Mouse (Mus musculus): ENCODE data around the gene Nav2. TPM values are rescaled to one million over a fixed set of nuclear protein-coding genes. Genes with fewer than 3 reads are reported as not detected.

The Nav2 gene
- polyA plus RNA-seq, 1 experiment from 2014 or later: 8.3 TPM

DNA sequence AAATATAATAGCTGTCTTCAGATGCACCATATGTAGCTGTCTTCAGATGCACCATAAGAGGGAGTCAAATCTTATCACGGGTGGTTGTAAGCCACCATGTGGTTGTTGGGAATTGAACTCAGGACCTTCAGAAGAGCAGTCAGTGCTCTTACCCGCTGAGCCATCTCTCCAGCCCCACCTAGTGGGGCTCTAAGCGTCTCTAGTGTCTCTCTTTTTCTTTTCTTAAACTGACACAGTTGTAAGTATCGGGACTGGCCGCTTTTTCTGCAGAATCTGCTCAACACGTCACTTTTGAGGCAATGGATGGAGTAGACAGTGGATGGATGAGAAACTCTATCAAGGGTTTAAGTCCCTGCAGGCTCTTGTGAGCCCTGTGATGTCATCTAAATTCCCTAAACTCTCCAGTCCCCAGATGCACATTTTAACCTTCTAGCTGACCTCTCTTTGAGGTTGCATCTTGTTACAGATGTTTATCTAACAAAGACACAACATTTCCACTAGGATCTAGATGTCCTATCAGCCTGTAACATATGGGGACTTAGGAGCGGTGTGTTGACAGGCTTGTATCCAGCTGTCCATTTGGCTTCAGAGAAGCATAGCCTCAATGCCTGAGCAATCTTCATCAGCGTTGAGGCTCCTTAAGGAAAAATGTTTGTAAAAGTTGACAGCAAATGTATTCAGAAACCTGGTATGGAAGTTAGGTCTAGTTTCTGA lies 560.1 kb downstream of the Nav2 start:
- Histone ChIP-seq H3K36me3 (0 out of 2 replicates have a peak, but pooled peaks cover 2% of the 10 kb centered on the region), H3K27me3 (ENCODE audit: low read depth, poor library complexity, severe bottlenecking) (no peaks in the 10 kb centered on the region), H3K27ac (no peak overlapping the region), H3K4me3 (no peak overlapping the region), H3K9me3 (replicated peaks) (no peaks in the 10 kb centered on the region), H3K4me1 (no peaks in the 10 kb centered on the region)
- DNase-seq (ENCODE audit: low spot score): no peak
- 80% methylated on average over 8 of the region's 8 CpGs for WGBS

GRCm38 (mm10) chr7:49471278-49471677 lies 562.8 kb downstream of the Nav2 start:
- Histone ChIP-seq H3K4me3 (no peak overlapping the region), H3K4me1 (no peaks in the 10 kb centered on the region), H3K9me3 (replicated peaks) (no peaks in the 10 kb centered on the region), H3K27ac (no peak overlapping the region), H3K27me3 (ENCODE audit: low read depth, poor library complexity, severe bottlenecking) (no peaks in the 10 kb centered on the region), H3K36me3 (no peaks in the 10 kb centered on the region)
- 65% methylated on average over 3 of the region's 3 CpGs for WGBS
- peak; percentile 76 for DNase-seq (ENCODE audit: low spot score)

- WGBS: 80% methylated on average over 6 of the region's 6 CpGs
- Histone ChIP-seq H3K36me3 (no peaks in the 10 kb centered on the region), H3K27me3 (ENCODE audit: low read depth, poor library complexity, severe bottlenecking) (no peaks in the 10 kb centered on the region), H3K9me3 (replicated peaks) (no peaks in the 10 kb centered on the region), H3K4me3 (no peak overlapping the region), H3K4me1 (peaks cover 23% of the 10 kb centered on the region), H3K27ac (no peak overlapping the region)
- DNase-seq (ENCODE audit: low spot score): no peak
Observed at GRCm38 (mm10) chr7:49475282-49475681, 566.8 kb downstream of the Nav2 start.

DNA sequence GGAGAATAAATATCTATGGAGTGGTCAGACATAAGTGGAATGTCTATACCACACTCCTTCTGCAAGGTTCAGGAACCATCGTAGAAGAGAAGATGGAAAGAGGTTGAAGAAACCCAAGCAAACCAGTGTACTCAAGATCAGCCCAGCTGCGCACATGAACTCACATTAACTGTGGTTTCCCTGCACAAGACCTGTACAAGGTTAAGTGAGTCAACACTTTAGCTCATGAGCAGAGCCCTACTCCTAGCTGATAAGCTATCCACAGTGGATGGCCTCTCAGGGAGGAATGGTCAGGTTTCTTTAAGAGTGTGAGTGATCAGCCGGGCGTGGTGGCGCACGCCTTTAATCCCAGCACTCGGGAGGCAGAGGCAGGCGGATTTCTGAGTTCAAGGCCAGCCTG lies 567.6 kb downstream of the Nav2 start:
- Histone ChIP-seq H3K9me3 (replicated peaks) (no peaks in the 10 kb centered on the region), H3K27ac (no peak overlapping the region), H3K36me3 (no peaks in the 10 kb centered on the region), H3K27me3 (ENCODE audit: low read depth, poor library complexity, severe bottlenecking) (no peaks in the 10 kb centered on the region), H3K4me1 (peaks cover 23% of the 10 kb centered on the region), H3K4me3 (no peak overlapping the region)
- no peak for DNase-seq (ENCODE audit: low spot score)
- 93% methylated on average over 8 of the region's 8 CpGs for WGBS

- H3K36me3 ChIP-seq: no peaks in the 10 kb centered on the region
- no peaks in the 10 kb centered on the region for H3K9me3 ChIP-seq (replicated peaks)
- DNase-seq (ENCODE audit: low spot score): peak; percentile 60
- WGBS: 55% methylated on average over 5 of the region's 5 CpGs
- peaks cover 23% of the 10 kb centered on the region for H3K4me1 ChIP-seq
- no peak overlapping the region for H3K27ac ChIP-seq
- H3K4me3 ChIP-seq: no peak overlapping the region
- no peaks in the 10 kb centered on the region for H3K27me3 ChIP-seq (ENCODE audit: low read depth, poor library complexity, severe bottlenecking)
Observed at GRCm38 (mm10) chr7:49476666-49477065, 568.1 kb downstream of the Nav2 start.

DNA sequence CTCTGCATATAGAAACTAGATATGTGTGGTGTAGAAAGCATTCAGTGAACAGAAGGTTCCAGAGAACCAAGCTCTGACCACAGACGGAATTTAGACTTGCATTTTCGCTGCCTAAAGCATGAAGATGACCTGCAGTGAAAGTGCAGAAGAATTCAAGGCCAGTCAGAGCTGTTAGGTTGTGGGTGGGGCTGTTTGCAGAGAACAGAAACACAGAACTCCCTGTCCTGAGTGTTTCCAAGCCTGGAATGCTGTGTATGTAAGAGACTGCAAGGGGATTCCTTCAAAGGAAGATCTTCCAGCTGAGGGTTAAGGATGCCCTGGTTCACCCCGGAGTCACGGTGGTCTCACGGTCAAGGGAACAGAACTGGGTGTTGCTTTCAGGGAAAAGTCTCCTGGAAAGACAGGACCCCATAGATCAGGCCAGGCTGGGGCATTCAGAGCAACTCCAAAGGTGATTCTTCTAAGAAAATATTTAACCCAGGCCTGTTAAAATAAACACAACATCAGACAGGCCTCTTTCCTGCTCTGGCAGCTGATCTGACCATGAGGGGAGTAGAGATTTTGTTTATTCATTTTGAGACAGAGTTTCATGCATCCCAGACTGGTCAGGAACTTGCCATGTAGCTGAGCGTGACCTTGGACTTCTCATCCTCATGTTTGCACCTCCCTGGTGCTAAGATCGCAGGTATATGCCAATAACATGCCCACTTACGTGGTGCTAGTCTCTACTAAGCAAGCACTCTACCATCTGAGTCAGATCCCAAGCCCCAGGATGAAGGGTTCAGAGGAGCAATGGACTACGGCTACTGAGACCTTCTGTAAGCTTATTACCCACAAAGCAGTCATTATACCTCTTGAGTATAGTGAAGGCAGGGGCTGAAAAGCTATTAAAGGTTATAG lies 568.8 kb downstream of the Nav2 start:
- Histone ChIP-seq H3K36me3 (no peaks in the 10 kb centered on the region), H3K4me3 (no peak overlapping the region), H3K27ac (peak overlapping the region; percentile 7; the same call in 1 of the 2 replicates), H3K27me3 (ENCODE audit: low read depth, poor library complexity, severe bottlenecking) (no peaks in the 10 kb centered on the region), H3K4me1 (peaks cover 23% of the 10 kb centered on the region), H3K9me3 (replicated peaks) (no peaks in the 10 kb centered on the region)
- WGBS: 84% methylated on average over 9 of the region's 9 CpGs
- DNase-seq (ENCODE audit: low spot score): no peak

- 46% methylated on average over 7 of the region's 7 CpGs for WGBS
- Histone ChIP-seq H3K4me3 (no peak overlapping the region), H3K27ac (peak overlapping the region; percentile 17; the same call in 1 of the 2 replicates), H3K36me3 (no peaks in the 10 kb centered on the region), H3K27me3 (ENCODE audit: low read depth, poor library complexity, severe bottlenecking) (no peaks in the 10 kb centered on the region), H3K9me3 (replicated peaks) (no peaks in the 10 kb centered on the region), H3K4me1 (peaks cover 23% of the 10 kb centered on the region)
- DNase-seq (ENCODE audit: low spot score): no peak
Observed at GRCm38 (mm10) chr7:49477976-49478349, 569.4 kb downstream of the Nav2 start.

- Histone ChIP-seq H3K27ac (no peak overlapping the region), H3K36me3 (no peaks in the 10 kb centered on the region), H3K27me3 (ENCODE audit: low read depth, poor library complexity, severe bottlenecking) (peaks cover 2% of the 10 kb centered on the region; the same call in 1 of the 2 replicates), H3K4me3 (no peak overlapping the region), H3K9me3 (replicated peaks) (no peaks in the 10 kb centered on the region), H3K4me1 (peaks cover 24% of the 10 kb centered on the region)
- no peak for DNase-seq (ENCODE audit: low spot score)
- 79% methylated on average over 4 of the region's 4 CpGs for WGBS
Observed at GRCm38 (mm10) chr7:49478886-49479285, 570.4 kb downstream of the Nav2 start.

DNA sequence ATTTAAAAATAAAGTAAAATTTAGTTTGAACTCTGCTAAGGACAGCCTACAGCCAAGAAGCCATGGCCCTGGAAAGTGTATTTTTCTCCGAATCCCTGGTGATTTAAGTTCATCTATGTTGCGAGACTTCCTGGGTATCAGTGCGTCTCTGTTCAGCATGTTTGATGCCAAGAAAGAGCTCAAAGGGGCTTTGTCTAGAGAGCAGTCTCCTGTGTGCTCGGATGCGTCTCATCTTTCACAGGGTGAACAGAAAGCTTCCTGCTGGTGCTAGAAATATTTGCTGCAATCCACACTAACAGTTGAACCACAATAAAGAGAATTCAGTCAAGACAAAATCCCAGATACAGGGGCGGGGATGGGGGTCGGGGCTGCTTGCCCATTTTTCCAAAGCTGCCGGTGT lies 572.4 kb downstream of the Nav2 start:
- WGBS: 84% methylated on average over 8 of the region's 8 CpGs
- Histone ChIP-seq H3K27me3 (ENCODE audit: low read depth, poor library complexity, severe bottlenecking) (peaks cover 8% of the 10 kb centered on the region; the same call in 1 of the 2 replicates), H3K27ac (no peak overlapping the region), H3K4me3 (no peak overlapping the region), H3K4me1 (peaks cover 44% of the 10 kb centered on the region), H3K9me3 (replicated peaks) (no peaks in the 10 kb centered on the region), H3K36me3 (no peaks in the 10 kb centered on the region)
- DNase-seq (ENCODE audit: low spot score): no peak

DNA sequence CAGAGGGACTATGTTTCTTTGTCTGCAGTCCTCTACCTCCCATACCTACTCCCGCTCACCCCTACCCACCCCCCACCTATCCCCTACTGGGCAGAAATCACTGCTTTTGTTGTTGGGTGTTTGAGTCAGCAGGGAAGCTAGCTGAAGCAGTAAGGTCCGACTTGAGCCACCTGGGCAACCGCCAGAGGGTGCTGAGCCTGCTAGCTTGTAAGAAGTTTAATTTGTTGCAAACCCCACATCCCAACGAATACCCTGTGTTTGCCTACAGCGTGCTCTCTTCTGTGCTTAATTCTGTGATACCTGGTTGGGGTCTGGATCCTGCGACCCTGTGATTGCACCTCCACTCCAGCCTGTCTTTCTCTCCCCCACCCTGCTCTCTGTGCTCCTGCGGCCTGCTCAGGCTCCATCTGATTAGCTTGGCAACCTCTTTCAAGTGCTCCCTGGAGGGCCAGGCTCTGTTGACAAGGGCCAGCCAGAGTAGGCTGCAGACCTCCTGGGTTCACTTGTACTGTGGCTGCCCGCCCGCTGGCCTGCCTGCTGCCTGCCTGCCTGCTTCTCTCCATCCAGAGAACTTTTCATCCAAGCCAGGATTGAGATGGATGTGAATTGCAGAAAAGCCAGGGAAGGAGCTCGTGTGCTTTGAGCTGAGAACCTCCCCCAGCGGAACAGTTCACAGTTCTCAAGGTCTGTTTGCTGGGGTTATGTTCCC lies 575.7 kb downstream of the Nav2 start:
- Histone ChIP-seq H3K36me3 (no peaks in the 10 kb centered on the region), H3K27ac (peak overlapping the region; percentile 54), H3K9me3 (replicated peaks) (no peaks in the 10 kb centered on the region), H3K4me3 (no peak overlapping the region), H3K4me1 (peaks cover 32% of the 10 kb centered on the region), H3K27me3 (ENCODE audit: low read depth, poor library complexity, severe bottlenecking) (peaks cover 8% of the 10 kb centered on the region; the same call in 1 of the 2 replicates)
- 18% methylated on average over 11 of the region's 11 CpGs for WGBS
- no peak for DNase-seq (ENCODE audit: low spot score)

DNA sequence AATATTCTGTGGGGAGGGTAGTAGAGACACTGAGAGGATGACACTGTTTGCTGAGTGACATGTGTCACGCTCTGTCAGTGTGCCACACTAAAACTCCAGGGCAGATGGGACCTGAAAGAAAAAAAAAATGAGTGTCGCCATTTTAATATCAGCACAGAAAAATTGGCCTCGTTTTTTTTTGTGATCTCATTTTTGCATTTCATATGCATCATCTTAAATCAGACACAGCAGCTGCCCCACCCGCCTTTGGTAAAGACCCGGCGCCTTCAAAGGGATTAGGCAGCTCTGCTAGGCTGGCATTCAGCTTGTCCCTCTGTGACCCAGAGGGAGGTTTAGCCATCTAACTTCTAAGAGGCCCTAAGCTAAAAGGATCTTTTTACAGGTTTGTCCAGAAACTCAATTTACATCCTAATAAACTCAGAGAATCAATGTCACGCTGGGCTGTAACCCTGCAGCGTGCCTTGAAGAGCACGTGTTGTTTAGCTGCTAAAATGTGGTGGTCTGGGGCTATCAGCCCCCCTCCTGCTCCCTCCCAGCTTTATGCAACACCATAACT lies 576.9 kb downstream of the Nav2 start:
- Histone ChIP-seq H3K36me3 (no peaks in the 10 kb centered on the region), H3K4me1 (peaks cover 34% of the 10 kb centered on the region), H3K27ac (peak overlapping the region; percentile 38), H3K9me3 (replicated peaks) (no peaks in the 10 kb centered on the region), H3K27me3 (ENCODE audit: low read depth, poor library complexity, severe bottlenecking) (peaks cover 8% of the 10 kb centered on the region; the same call in 1 of the 2 replicates), H3K4me3 (peak overlapping the region; percentile 9; the same call in 1 of the 2 replicates)
- DNase-seq (ENCODE audit: low spot score): no peak
- WGBS: 25% methylated on average over 9 of the region's 9 CpGs

- peaks cover 8% of the 10 kb centered on the region; the same call in 1 of the 2 replicates for H3K27me3 ChIP-seq (ENCODE audit: low read depth, poor library complexity, severe bottlenecking)
- no peaks in the 10 kb centered on the region for H3K36me3 ChIP-seq
- DNase-seq (ENCODE audit: low spot score): no peak
- H3K4me1 ChIP-seq: peaks cover 39% of the 10 kb centered on the region
- no peak overlapping the region for H3K4me3 ChIP-seq
- no peaks in the 10 kb centered on the region for H3K9me3 ChIP-seq (replicated peaks)
- WGBS: 88% methylated on average over 2 of the region's 2 CpGs
- no peak overlapping the region for H3K27ac ChIP-seq
Observed at GRCm38 (mm10) chr7:49487347-49487746, 578.8 kb downstream of the Nav2 start.
